ENCODE assay signal across 17 mouse cellular contexts in the genomic region with DNA sequence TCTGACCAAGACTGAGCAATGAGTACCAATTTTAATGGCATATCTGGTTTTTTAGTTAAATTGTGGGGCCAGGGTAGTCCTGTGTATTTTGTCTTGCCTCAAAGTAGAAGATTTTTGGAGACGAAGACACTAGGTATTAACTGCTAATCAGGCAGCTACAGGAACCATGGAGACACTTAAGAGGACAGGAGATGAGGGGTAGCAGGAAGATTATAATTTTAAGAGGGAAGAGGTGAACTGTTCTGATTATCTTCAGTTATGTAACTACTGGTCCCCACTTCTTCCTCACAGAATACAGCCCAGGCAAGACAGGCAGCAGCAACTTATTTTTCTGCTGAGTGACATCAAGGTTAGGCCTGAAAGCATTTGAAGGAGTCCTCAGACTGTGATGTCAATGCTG. TPM values are rescaled to one million over a fixed set of nuclear protein-coding genes. Genes with fewer than 3 reads are reported as not detected.
DNase-seq lines count a peak whose midpoint lies in the region; ATAC-seq and TF ChIP-seq lines count a peak whose summit lies in the region.
"Had no signal": no experiment of that assay in that cellular context is flagged by ENCODE, and none has a peak within 500 bp of the region (broad histone marks: within the 10 kb centered on the region; RNA-seq: fewer than 3 reads in every experiment).

No protein-coding gene starts in this region.

- H3K79me2 ChIP-seq in MEL (ENCODE audit: control insufficient read depth, insufficient read depth, low read length, poor library complexity): peaks cover 49% of the 10 kb centered on the region

- H3K9me3 ChIP-seq in MEL (replicated peaks; ENCODE audit: insufficient read depth, low read length): no peaks in the 10 kb centered on the region
- H3K9me3 ChIP-seq: G1E had no signal

- TF ChIP-seq EP300 in MEL (IDR thresholded peaks at IDR 0.05; ENCODE audit: low read depth in 1 of 2, low read length in 2 of 2): peak; percentile 65 to 69

- DNase-seq in MEL (ENCODE audit: low read depth, low spot score): peak; percentile 55
- DNase-seq in frontal cortex, adult 2 months (ENCODE audit: extremely low spot score in 1 of 2, low spot score in 1 of 2): no peak
- no peak for DNase-seq in embryo, embryonic 10.5 days (ENCODE audit: low spot score)
- DNase-seq: adrenal gland, adult 2 months; adrenal gland, adult 8-10 months; adrenal gland, postnatal 25 days; B cell, adult 2 months; cerebellum, adult 11 months; cerebellum, adult 11-12 months; cerebellum, adult 18-20 months; cerebellum, adult 2 months had no signal

- H3K27me3 ChIP-seq in MEL (ENCODE audit: control insufficient read depth in 1 of 2, insufficient read depth in 2 of 2, low read length in 2 of 2): no peaks in the 10 kb centered on the region
- H3K27me3 ChIP-seq: CH12.LX, Patski had no signal

- H3K9ac ChIP-seq in MEL (ENCODE audit: control insufficient read depth, low read depth, low read length, poor library complexity, severe bottlenecking): peak overlapping the region; percentile 51; the same call in 1 of the 2 replicates

- H3K27ac ChIP-seq in MEL (ENCODE audit: control insufficient read depth, low read depth, low read length): peak overlapping the region; percentile 95

- ATAC-seq in megakaryocyte-erythroid progenitor cell, adult 5-6 weeks (replicated peaks; ENCODE audit: low FRiP score, low TSS enrichment, poor library complexity, severe bottlenecking): peak; percentile 13; the same call in 1 of the 2 replicates
- ATAC-seq: activated CD4-positive, CD25-positive, alpha-beta regulatory T cell, adult 4 months; CD4-positive, CD25-positive, alpha-beta regulatory T cell, adult 4 months; Patski had no signal

- TF ChIP-seq CTCF in MEL (IDR thresholded peaks at IDR 0.05 in 2 of 3, conservative IDR thresholded peaks at IDR 0.05 in 1 of 3; ENCODE audit: control insufficient read depth in 1 of 3, insufficient read depth in 1 of 3, low read depth in 2 of 3, low read length in 3 of 3, poor library complexity in 1 of 3, severe bottlenecking in 1 of 3): no peak

- H3K36me3 ChIP-seq in MEL (ENCODE audit: control insufficient read depth in 1 of 2, insufficient read depth in 2 of 2, low read length in 2 of 2): peaks cover 0 to 73% of the 10 kb centered on the region in 2 experiments; a peak in 2 of 4 replicates

- TF ChIP-seq POLR2A in MEL (IDR thresholded peaks at IDR 0.05; ENCODE audit: control insufficient read depth in 1 of 2, insufficient read depth in 1 of 2, low read depth in 1 of 2, low read length in 2 of 2, poor library complexity in 1 of 2): no peak

- no peak for TF ChIP-seq RAD21 in MEL (IDR thresholded peaks at IDR 0.05; ENCODE audit: low read depth, low read length)

- no peak overlapping the region for H3K4me3 ChIP-seq in MEL (ENCODE audit: control insufficient read depth in 1 of 2, insufficient read depth in 1 of 2, low read depth in 2 of 2, low read length in 2 of 2)

- peaks cover 31 to 64% of the 10 kb centered on the region in 2 experiments for H3K4me1 ChIP-seq in MEL (ENCODE audit: control insufficient read depth in 1 of 2, insufficient read depth in 2 of 2, low read length in 2 of 2)

TF ChIP-seq in MEL, 35 proteins besides CTCF, POLR2A, EP300 and RAD21:
- no peak for TF ChIP-seq CHD1 (IDR thresholded peaks at IDR 0.05; ENCODE audit: low read depth, low read length)
- 0 out of 2 replicates have a peak, but pooled peaks have one; percentile 21 for TF ChIP-seq TCF12 (IDR thresholded peaks at IDR 0.05; ENCODE audit: low read depth, low read length)
- 0 out of 2 replicates have a peak, but pooled peaks have one; percentile 28 for TF ChIP-seq GATA1 (IDR thresholded peaks at IDR 0.05; ENCODE audit: low read depth, low read length)
- no peak for TF ChIP-seq USF1 (IDR thresholded peaks at IDR 0.05; ENCODE audit: low read depth, low read length)
- 0 out of 2 replicates have a peak, but pooled peaks have one; percentile 3 for TF ChIP-seq TAL1 (IDR thresholded peaks at IDR 0.05; ENCODE audit: low read length)
- TF ChIP-seq BHLHE40 (IDR thresholded peaks at IDR 0.05; ENCODE audit: borderline replicate concordance, low read depth, low read length): no peak
- peak; percentile 46; the same call in 1 of the 2 replicates for TF ChIP-seq ETS1 (IDR thresholded peaks at IDR 0.05; ENCODE audit: low read depth, low read length)
- peak; percentile 45; the same call in 1 of the 2 replicates for TF ChIP-seq MAX (IDR thresholded peaks at IDR 0.05; ENCODE audit: low read length)
- TF ChIP-seq SMC3 (IDR thresholded peaks at IDR 0.05; ENCODE audit: low read depth, low read length): no peak
- TF ChIP-seq MXI1 (IDR thresholded peaks at IDR 0.05; ENCODE audit: low read depth, low read length): no peak

RNA-seq across cellular contexts. Expression of gene Usp47, which starts 21.9 kb away (rescaled TPM):
- 47.8 and 51.1 TPM in 2 replicates for total RNA-seq in MEL (2012; rRNA removed)
- polyA plus RNA-seq in MEL (2012; ENCODE audit: insufficient read depth in 1 of 2, insufficient read length in 2 of 2, low read depth in 1 of 2, low replicate concordance in 2 of 2, missing spikeins in 1 of 2): 100 to 1,000 TPM in 1 of 2 experiments, 10 to 100 TPM in 1; 37.3 to 122 TPM
- 52.0 and 66.9 TPM in 2 replicates for total RNA-seq in megakaryocyte-erythroid progenitor cell, adult 5-6 weeks (2014; fragmentation: Nextera tagmentation)
- total RNA-seq in megakaryocyte-erythroid progenitor cell, adult 5-6 weeks (2017): 146 and 170 TPM in 2 replicates
- 36.1 and 40.0 TPM in 2 replicates for polyA plus RNA-seq in frontal cortex, adult 2 months (2012; rRNA removed)
